Mouse (Mus musculus) heart, embryonic 11.5 days (tissue): Measurements from ENCODE around the gene Olfr330. TPM values are rescaled to one million over a fixed set of nuclear protein-coding genes. Genes with fewer than 3 reads are reported as not detected.
"Not testable (repeated sequence)": the region's sequence is repeated elsewhere in the genome, so short reads cannot be mapped to it uniquely, and the experiment has no call there.

Experiments
- ATAC-seq: fragments of 200-750 bp; cut with Nextera tagmentation; replicated peaks from 2 replicates; pipeline ENCODE4 v1.8.0; 2017; ENCODE audit warnings: moderate library complexity; ENCODE audit not compliant: insufficient number of reproducible peaks, low FRiP score, low TSS enrichment
- H3K27ac ChIP-seq: fragments of 300-500 bp; sonication (generic); 2 replicates; pipeline ENCODE4 v1.5.1; 2014; ENCODE audit warnings: mild to moderate bottlenecking, low read depth, low read length
- H3K27me3 ChIP-seq: fragments of 300-500 bp; sonication (generic); 2 replicates; pipeline ENCODE4 v1.6.1; 2014; ENCODE audit warnings: mild to moderate bottlenecking, low read length, mixed read lengths; ENCODE audit not compliant: control insufficient read depth, insufficient read depth
- H3K36me3 ChIP-seq: fragments of 300-500 bp; sonication (generic); 2 replicates; pipeline ENCODE4 v1.6.1; 2014; ENCODE audit warnings: mild to moderate bottlenecking, low read length, moderate library complexity, mixed read lengths; ENCODE audit not compliant: control insufficient read depth, insufficient read depth
- H3K4me1 ChIP-seq: fragments of 300-500 bp; sonication (generic); 2 replicates; pipeline ENCODE4 v1.6.1; 2014; ENCODE audit warnings: low read length; ENCODE audit not compliant: control insufficient read depth, insufficient read depth
- H3K4me2 ChIP-seq: fragments of 300-500 bp; sonication (generic); 2 replicates; pipeline ENCODE4 v1.6.1; 2014; ENCODE audit warnings: mild to moderate bottlenecking, moderate library complexity
- H3K4me3 ChIP-seq: fragments of 300-500 bp; sonication (generic); 2 replicates; pipeline ENCODE4 v1.5.1; 2014; ENCODE audit warnings: low read depth, low read length
- H3K9ac ChIP-seq: fragments of 300-500 bp; sonication (generic); 2 replicates; pipeline ENCODE4 v1.6.1; 2014; ENCODE audit warnings: mild to moderate bottlenecking, low read depth, low read length, moderate library complexity
- H3K9me3 ChIP-seq: fragments of 300-500 bp; sonication (generic); replicated peaks from 2 replicates; pipeline ENCODE4 v1.6.1; 2016; ENCODE audit warnings: low read length; ENCODE audit not compliant: control insufficient read depth
- WGBS: fragments of 180-500 bp; shearing (Covaris S2); extraction: QIAGEN DNeasy Blood & Tissue Kit; methylation state at CpG from one replicate; pipeline ENCODE4 v1.1.7; 2014; ENCODE audit not compliant: insufficient replicate concordance; 5-methylcytosine and 5-hydroxymethylcytosine counted together
- polyA plus RNA-seq: library from polyadenylated mRNA; unstranded; fragments of >200 nt; fragmentation: Nextera tagmentation; extraction: Ambion mirVana; gene quantifications from 2 replicates; pipeline ENCODE4 v1.2.1, GENCODE M21; 2014

The Olfr330 gene
- not detected in 2 replicates for polyA plus RNA-seq

DNA sequence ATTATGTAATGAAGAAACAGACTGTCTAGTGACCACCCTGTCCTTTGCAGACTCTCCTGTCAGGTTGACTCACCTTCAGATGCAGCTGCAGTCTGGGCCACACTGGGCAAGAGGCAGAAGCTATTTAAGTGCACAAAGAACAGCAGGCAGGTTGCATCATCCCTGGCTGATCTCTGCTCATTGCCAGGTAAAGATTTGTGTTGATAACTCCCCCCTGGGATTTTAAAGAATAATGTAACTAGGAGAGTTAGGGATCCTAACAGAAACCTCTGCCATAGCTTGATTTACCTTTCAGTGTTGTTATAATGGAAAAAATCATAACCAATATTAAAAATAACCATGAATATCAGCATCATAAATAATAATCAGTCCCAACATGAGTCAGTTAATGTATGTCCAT lies at the start of gene Olfr330:
TSS of gene Olfr330 (minus strand) at position 101 of the 400 bp plus-strand sequence.
- ATAC-seq, H3K36me3 ChIP-seq, H3K9ac ChIP-seq, H3K4me2 ChIP-seq, H3K9me3 ChIP-seq, H3K27me3 ChIP-seq, H3K4me1 ChIP-seq, H3K27ac ChIP-seq, H3K4me3 ChIP-seq: not testable (repeated sequence)

DNA sequence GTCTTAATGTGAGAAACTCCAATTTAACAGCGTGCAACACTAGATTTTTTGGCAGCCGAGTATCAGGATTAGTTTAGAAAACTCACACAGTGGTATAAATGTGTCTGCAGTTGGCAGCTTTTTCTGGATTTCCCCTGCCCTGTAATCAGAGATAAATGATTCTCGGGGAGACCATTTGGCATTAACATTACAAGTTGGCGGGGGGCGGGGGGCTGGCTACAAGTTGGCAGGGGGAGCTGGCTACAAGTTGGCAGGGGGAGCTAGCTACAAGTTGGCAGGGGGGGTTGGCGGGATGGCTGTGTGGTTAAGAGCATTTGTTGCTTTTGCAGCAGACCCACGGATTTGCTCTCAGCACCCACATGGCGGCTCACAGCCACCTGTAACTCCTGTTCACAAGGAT lies 44.0 kb upstream of the Olfr330 start:
- Histone ChIP-seq H3K4me1 (no peaks in the 10 kb centered on the region), H3K36me3 (no peaks in the 10 kb centered on the region), H3K9me3 (no peaks in the 10 kb centered on the region), H3K27ac (no peak overlapping the region), H3K27me3 (no peaks in the 10 kb centered on the region), H3K4me2 (no peak overlapping the region), H3K9ac (no peak overlapping the region), H3K4me3 (no peak overlapping the region)
- no peak for ATAC-seq
- 69% methylated on average over 8 of the region's 8 CpGs for WGBS

GRCm38 (mm10) chr11:58577430-58577829 lies 42.8 kb upstream of the Olfr330 start, which contains the start of gene Olfr325:
Olfr325 (plus strand) TSS chr11:58577730.
- no peaks in the 10 kb centered on the region for H3K36me3 ChIP-seq
- no peaks in the 10 kb centered on the region for H3K27me3 ChIP-seq
- no peak within 1 kb of the TSS for H3K27ac ChIP-seq
- no peaks in the 10 kb centered on the region for H3K9me3 ChIP-seq
- WGBS: 68% methylated on average over 1 of the region's 1 CpGs
- no peak within 1 kb of the TSS for H3K9ac ChIP-seq
- no peak within 1 kb of the TSS for H3K4me3 ChIP-seq
- ATAC-seq: no peak
- H3K4me2 ChIP-seq: no peak within 1 kb of the TSS
- H3K4me1 ChIP-seq: no peaks in the 10 kb centered on the region

DNA sequence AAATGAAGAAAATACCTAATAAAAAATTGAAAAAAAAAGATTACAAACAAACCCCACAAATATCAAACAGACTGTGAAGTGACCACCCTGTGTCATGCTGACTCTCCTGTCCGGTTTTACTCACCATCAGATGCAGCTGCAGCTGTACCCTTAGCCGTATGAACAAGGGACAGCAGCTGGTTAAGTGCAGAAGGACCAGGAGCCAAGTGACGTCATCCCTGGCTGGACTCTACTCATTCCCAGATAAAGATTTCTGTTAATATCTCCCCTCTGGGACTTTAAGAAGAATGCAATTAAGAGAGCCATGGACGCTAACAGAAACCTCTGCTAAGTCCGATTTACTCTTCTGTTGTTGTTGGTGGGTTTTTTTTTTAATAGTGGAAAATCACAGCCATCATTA lies 35.8 kb upstream of the Olfr330 start, which contains the start of gene Olfr224:
TSS of gene Olfr224 (minus strand) at position 149 of the 400 bp plus-strand sequence.
- no peaks in the 10 kb centered on the region for H3K4me1 ChIP-seq

GRCm38 (mm10) chr11:58555536-58555935 lies 20.9 kb upstream of the Olfr330 start, which contains the start of gene Olfr328:
Olfr328 (minus strand) TSS chr11:58555636.
- Histone ChIP-seq H3K4me1 (no peaks in the 10 kb centered on the region), H3K4me3 (no peak within 1 kb of the TSS), H3K27me3 (no peaks in the 10 kb centered on the region), H3K9ac (no peak within 1 kb of the TSS), H3K4me2 (no peak within 1 kb of the TSS), H3K9me3 (no peaks in the 10 kb centered on the region), H3K36me3 (no peaks in the 10 kb centered on the region), H3K27ac (no peak within 1 kb of the TSS)
- WGBS: 79% methylated on average over 1 of the region's 1 CpGs
- no peak for ATAC-seq

More for the DNA sequence above, 35.8 kb upstream of the Olfr330 start, which contains the start of gene Olfr224:
- Histone ChIP-seq H3K9me3 (no peaks in the 10 kb centered on the region), H3K9ac (no peak within 1 kb of the TSS), H3K36me3 (no peaks in the 10 kb centered on the region), H3K4me3 (no peak within 1 kb of the TSS), H3K27me3 (no peaks in the 10 kb centered on the region), H3K27ac (no peak within 1 kb of the TSS), H3K4me2 (no peak within 1 kb of the TSS)
- 56% methylated on average over 5 of the region's 5 CpGs for WGBS
- ATAC-seq: no peak

GRCm38 (mm10) chr11:58546322-58546721 lies 11.7 kb upstream of the Olfr330 start, which contains the start of gene Olfr329-ps:
Olfr329-ps (minus strand) TSS chr11:58546422.
- no peak for ATAC-seq
- H3K4me3 ChIP-seq: no peak within 1 kb of the TSS
- H3K27ac ChIP-seq: no peak within 1 kb of the TSS
- H3K36me3 ChIP-seq: no peaks in the 10 kb centered on the region
- no peak within 1 kb of the TSS for H3K9ac ChIP-seq
- H3K9me3 ChIP-seq: no peaks in the 10 kb centered on the region
- H3K4me1 ChIP-seq: no peaks in the 10 kb centered on the region
- H3K27me3 ChIP-seq: no peaks in the 10 kb centered on the region
- 71% methylated on average over 5 of the region's 5 CpGs for WGBS
- H3K4me2 ChIP-seq: no peak within 1 kb of the TSS

GRCm38 (mm10) chr11:58519756-58520155 lies 14.9 kb downstream of the Olfr330 start:
- H3K27ac ChIP-seq, H3K4me3 ChIP-seq, H3K27me3 ChIP-seq, H3K4me1 ChIP-seq, H3K36me3 ChIP-seq, ATAC-seq, H3K9ac ChIP-seq, H3K9me3 ChIP-seq, H3K4me2 ChIP-seq: not testable (repeated sequence)
- 89% methylated on average over 7 of the region's 9 CpGs for WGBS

GRCm38 (mm10) chr11:58518916-58519315 lies 15.7 kb downstream of the Olfr330 start:
- H3K36me3 ChIP-seq, H3K9ac ChIP-seq, ATAC-seq, H3K4me3 ChIP-seq, H3K27ac ChIP-seq, H3K4me1 ChIP-seq, H3K9me3 ChIP-seq, H3K27me3 ChIP-seq, H3K4me2 ChIP-seq: not testable (repeated sequence)
- WGBS: 88% methylated on average over 17 of the region's 18 CpGs

DNA sequence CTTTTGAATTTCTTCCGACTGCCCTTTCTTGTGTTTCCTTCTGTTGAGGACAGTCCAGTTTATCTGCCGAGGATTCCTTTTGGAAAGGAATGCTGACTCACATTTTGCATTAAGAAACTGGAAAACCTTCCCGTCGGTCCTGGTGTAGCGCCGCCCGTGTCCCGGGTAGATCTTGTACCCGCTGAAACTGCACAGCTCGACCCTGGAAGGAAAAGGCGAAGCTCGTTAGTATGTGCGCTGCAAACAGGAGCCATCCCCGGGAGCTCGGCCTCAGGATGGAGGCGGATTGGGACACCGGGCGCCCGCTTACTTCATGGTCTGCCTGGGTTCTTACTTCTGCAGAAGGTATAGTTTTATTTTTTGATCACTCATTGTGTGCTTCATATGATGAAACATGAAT lies 25.6 kb downstream of the Olfr330 start:
- not testable (repeated sequence) for H3K4me3 ChIP-seq, H3K9me3 ChIP-seq, H3K27me3 ChIP-seq, H3K27ac ChIP-seq, ATAC-seq, H3K4me2 ChIP-seq, H3K4me1 ChIP-seq, H3K36me3 ChIP-seq, H3K9ac ChIP-seq
- 78% methylated on average over 19 of the region's 19 CpGs for WGBS
